Mouse (Mus musculus) urinary bladder, adult 18-20 months (tissue): ENCODE measurements around the gene Crabp2.
A peak's percentile ranks its signal among the peaks of the same experiment; 100 is the strongest.
"Not testable (repeated sequence)": the region's sequence is repeated elsewhere in the genome, so short reads cannot be mapped to it uniquely, and the experiment has no call there.

Experiments
- DNase-seq, 2 experiments: peaks; one replicate each; pipeline ENCODE4 v3.0.0; 2022; ENCODE audit warnings: low spot score in 2 of 2, mixed read lengths in 2 of 2

Crabp2 gene

DNA sequence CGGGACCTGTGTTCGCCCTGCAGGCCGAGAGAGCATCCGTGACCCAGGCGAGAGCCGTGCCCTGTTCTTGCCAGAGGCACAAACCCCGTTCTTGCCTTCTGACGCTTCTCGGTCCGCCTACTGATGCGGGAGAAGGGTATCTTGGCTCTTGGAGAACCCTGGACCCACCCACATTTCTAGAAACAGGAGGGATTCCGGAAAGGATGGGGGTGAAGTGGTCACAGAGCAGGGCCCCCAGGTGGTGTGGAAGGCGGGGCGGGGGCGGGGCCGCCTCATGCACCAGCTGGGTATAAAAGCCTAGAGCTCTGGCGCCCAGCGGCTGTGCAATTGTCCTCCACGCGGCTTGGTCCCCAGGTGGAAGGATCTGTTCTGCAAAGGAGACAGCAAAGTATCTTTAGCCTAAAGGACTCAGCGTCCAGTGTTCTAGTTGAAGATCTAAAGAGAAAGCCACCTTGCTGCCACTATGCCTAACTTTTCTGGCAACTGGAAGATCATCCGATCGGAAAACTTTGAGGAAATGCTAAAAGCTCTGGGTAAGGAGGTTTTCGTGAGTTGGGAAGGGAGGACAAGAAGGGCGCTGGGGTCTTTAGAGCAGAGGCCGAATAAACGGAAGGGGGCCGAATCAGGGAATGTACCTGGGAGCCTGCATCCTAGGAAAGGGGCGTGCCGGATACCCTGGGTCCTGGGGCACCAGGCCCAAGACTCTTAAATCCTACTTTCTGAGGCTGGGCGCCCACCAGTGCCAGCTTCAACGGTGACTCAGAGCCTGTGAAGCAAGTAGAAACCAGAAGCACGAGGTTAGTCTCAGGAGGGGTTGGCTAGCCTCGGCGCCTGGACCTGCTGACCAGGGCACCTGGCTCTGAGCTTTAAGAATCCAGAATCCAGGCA lies at the start of gene Crabp2:
Gene Crabp2 (plus strand): TSS at position 289 of the 888 bp plus-strand sequence.
- no peak for DNase-seq

GRCm38 (mm10) chr3:87899266-87899665 lies 49.2 kb upstream of the Crabp2 start:
- no peak for DNase-seq

- DNase-seq = no peak
Measured at GRCm38 (mm10) chr3:87899776-87900175, 48.7 kb upstream of the Crabp2 start.

DNA sequence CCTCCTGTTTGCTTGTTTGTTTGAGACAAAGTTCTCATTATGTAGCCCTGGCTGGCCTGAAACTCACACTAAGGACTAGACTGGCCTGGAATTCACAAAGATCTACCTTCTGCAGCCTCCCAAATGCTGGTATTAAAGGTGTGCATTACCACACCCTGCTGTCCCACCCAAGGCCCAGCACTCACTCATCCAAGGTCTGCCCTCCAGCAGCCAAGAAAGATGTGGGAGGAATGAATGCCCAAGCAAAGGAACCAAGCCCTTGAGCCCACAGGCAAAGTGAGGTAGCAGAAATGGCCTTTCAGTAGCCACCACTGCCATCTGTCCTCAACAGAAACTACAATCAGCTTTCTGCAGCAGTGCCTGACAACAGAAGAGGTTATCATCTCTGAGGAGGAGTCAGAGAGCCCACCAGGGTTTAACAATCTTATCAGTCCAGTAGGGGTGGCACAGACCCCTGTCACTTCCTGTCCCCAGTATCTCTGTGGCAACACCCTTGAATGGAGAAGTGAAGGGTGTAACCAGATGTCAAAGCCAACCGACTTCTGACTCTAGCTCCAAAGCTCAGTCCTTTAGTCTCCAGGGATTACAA lies 47.3 kb upstream of the Crabp2 start:
- no peak for DNase-seq

GRCm38 (mm10) chr3:87901959-87902358 lies 46.5 kb upstream of the Crabp2 start:
- DNase-seq = not testable (repeated sequence)

- no peak for DNase-seq
Measured at GRCm38 (mm10) chr3:87903821-87904220, 44.6 kb upstream of the Crabp2 start.

GRCm38 (mm10) chr3:87905880-87906485 lies 42.5 kb upstream of the Crabp2 start, which contains the start of gene Hdgf:
Gene Hdgf (plus strand): TSS chr3:87906321.
- peak; percentile 87 to 91 for DNase-seq

- DNase-seq = peak in 1 of 2 experiments; percentile 69
Measured at GRCm38 (mm10) chr3:87906601-87906980, 41.9 kb upstream of the Crabp2 start.

GRCm38 (mm10) chr3:87906981-87907857 lies 41.2 kb upstream of the Crabp2 start:
- DNase-seq = peak; percentile 47 to 51

- no peak for DNase-seq
Measured at GRCm38 (mm10) chr3:87907906-87908305, 40.6 kb upstream of the Crabp2 start.

GRCm38 (mm10) chr3:87909381-87909780 lies 39.1 kb upstream of the Crabp2 start:
- no peak for DNase-seq

DNA sequence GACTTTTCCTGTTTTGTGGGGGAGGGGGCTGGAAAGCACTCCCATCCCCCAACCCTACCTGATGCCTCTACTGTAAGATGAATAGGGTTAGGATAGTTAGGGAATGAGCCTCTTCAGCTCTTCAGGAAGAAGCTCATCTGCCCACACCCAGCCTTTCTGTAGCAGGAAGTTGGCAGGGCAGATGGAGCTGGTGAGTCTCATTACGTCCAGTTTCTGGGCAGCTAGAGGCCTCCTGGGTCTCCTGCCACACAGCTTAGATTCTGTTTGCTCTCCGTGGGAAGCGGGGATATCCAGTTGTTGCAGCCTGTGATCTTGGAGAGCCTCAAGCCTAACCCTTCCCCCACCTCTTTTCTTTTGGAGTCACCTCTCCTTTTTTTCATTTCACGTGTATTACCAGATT lies 38.6 kb upstream of the Crabp2 start:
- DNase-seq = no peak

DNA sequence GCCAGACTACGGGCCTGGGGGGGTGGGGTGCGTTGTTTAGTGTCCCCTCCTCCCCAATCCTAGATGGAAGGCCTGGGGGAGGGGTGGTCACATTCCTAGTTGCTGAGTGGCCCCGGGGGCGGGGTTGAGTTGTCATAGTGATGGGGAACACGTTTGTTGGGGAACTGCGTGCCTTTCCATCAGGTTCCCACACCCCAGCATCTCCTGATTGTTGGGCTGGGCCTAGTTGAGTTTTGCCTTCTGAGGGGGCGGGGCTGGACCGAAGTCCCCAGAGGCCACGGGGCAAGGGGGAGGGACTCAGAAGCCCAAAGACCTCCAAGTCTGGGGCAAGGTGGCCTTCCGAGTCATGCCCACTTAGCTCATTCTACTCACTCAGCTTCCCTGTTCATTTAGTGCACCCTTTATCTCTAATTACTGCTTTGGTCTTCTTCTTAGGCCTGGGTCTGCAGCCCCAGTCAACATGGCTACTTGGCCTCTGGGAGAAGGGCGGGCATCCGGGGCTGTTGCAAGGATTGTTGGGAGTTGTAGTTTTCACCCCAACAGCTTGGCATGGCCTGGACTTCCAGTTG lies 37.8 kb upstream of the Crabp2 start:
- DNase-seq = peak; percentile 76 to 85

DNA sequence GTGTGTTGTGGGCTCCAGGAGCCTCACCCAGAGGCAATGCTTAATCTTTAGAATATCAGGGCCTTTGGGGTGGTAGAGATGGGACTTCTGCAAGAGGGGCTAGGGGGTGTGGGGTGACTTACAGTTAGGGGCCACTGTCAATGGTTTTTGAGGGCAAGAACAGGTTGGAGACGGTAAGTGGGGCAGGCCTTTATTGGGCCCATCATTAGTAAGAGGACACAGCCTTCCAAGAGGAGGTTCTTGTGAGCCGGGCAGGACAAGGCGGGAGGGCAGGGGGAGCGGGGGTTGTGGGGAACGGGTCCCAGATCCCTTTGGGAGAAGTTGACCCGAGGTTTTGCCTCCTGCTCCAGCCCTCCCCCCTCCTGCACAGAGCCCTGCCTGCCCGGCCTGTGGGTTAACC lies 35.0 kb upstream of the Crabp2 start:
- no peak for DNase-seq

DNA sequence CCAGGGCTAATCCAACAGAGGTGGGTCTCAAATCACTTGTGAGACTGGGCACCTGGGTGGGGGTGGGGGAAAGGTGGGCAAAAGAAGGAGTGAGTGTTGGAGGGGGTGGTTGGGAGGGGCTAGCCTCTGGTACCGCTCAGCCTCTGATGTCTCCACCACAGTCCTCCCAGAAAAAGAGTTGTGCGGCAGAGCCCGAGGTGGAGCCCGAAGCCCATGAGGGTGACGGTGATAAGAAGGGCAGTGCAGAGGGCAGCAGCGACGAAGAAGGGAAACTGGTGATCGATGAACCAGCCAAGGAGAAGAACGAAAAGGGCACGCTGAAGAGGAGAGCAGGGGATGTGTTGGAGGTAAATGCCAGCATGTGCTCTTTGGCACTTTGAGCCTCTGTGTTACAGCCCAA lies 34.6 kb upstream of the Crabp2 start:
- DNase-seq = no peak

GRCm38 (mm10) chr3:87916990-87917389 lies 31.5 kb upstream of the Crabp2 start:
- no peak for DNase-seq

DNA sequence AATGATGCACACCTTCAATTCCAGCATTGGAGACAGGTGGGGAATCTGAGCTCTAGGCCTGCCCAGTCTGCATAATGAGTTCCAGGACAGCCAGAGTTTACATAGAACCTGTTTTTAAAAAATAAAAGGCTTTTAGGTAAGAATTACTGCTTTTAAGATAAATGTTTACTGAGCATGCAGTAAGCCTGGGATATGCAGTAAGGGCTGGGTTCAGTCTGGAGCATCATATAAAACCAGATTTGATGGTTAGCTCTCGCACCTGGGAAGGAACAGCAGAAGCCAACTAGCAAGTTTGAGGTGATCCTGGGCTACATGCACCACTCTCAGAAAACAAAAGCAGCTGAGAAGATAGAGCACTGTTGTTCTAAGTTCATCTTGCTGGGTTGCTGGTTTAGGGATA lies 29.9 kb upstream of the Crabp2 start:
- no peak for DNase-seq

- DNase-seq = peak; percentile 56 to 77
Measured at GRCm38 (mm10) chr3:87919336-87920108, 28.9 kb upstream of the Crabp2 start, which contains the start of gene Mrpl24. Gene Mrpl24 (plus strand): TSS chr3:87919506.

- no peak for DNase-seq
Measured at GRCm38 (mm10) chr3:87920270-87920943, 28.1 kb upstream of the Crabp2 start.

- DNase-seq = no peak
Measured at GRCm38 (mm10) chr3:87924996-87925395, 23.5 kb upstream of the Crabp2 start.
